Mouse (Mus musculus) MEL-GATA-1-ER (cell line): ENCODE measurements around the gene Pak2.
"Not testable (repeated sequence)": the region's sequence is repeated elsewhere in the genome, so short reads cannot be mapped to it uniquely, and the experiment has no call there.

Source experiments
- DNase-seq: peaks from one replicate; pipeline ENCODE4 v3.0.0-alpha.2; 2012; ENCODE audit warnings: low read depth; ENCODE audit errors: extremely low read depth

Gene Pak2

GRCm38 (mm10) chr16:32097757-32098156, 18.6 kb upstream of the Pak2 start:
- not testable (repeated sequence) for DNase-seq

GRCm38 (mm10) chr16:32091466-32091865, 12.3 kb upstream of the Pak2 start:
- no peak for DNase-seq

- no peak for DNase-seq
Observed at GRCm38 (mm10) chr16:32087629-32088443, 8.7 kb upstream of the Pak2 start.

- DNase-seq: peak; percentile 41
Observed at GRCm38 (mm10) chr16:32078408-32078990, 643 bp downstream of the Pak2 start.

- no peak for DNase-seq
Observed at GRCm38 (mm10) chr16:32077648-32078407, 1.3 kb downstream of the Pak2 start.

GRCm38 (mm10) chr16:32076406-32076805, 2.7 kb downstream of the Pak2 start:
- DNase-seq: no peak

GRCm38 (mm10) chr16:32075762-32076161, 3.4 kb downstream of the Pak2 start:
- DNase-seq: no peak

- DNase-seq: not testable (repeated sequence)
Observed at GRCm38 (mm10) chr16:32070070-32070469, 9.1 kb downstream of the Pak2 start.

GRCm38 (mm10) chr16:32068389-32069300, 10.5 kb downstream of the Pak2 start:
- DNase-seq: no peak

GRCm38 (mm10) chr16:32066899-32067298, 12.2 kb downstream of the Pak2 start:
- DNase-seq: no peak

- DNase-seq: no peak
Observed at GRCm38 (mm10) chr16:32063900-32064299, 15.2 kb downstream of the Pak2 start.

- DNase-seq: no peak
Observed at GRCm38 (mm10) chr16:32062226-32062625, 16.9 kb downstream of the Pak2 start.

GRCm38 (mm10) chr16:32059840-32060523, 19.2 kb downstream of the Pak2 start:
- peak; percentile 70 for DNase-seq

- DNase-seq: no peak
Observed at GRCm38 (mm10) chr16:32058817-32059216, 20.3 kb downstream of the Pak2 start.

- no peak for DNase-seq
Observed at GRCm38 (mm10) chr16:32042367-32042766, 36.8 kb downstream of the Pak2 start.

- DNase-seq: no peak
Observed at GRCm38 (mm10) chr16:32019678-32020077, 59.5 kb downstream of the Pak2 start.

GRCm38 (mm10) chr16:32010330-32010729, 68.8 kb downstream of the Pak2 start:
- no peak for DNase-seq

- no peak for DNase-seq
Observed at GRCm38 (mm10) chr16:32009913-32010312, 69.2 kb downstream of the Pak2 start.

GRCm38 (mm10) chr16:32008529-32009293, 70.4 kb downstream of the Pak2 start:
- DNase-seq: no peak

- DNase-seq: no peak
Observed at GRCm38 (mm10) chr16:32004731-32005130, 74.4 kb downstream of the Pak2 start.
